Mouse (Mus musculus) heart, postnatal 25 days (tissue): ENCODE data around the gene Mmp9. TPM values are rescaled to one million over a fixed set of nuclear protein-coding genes. Genes with fewer than 3 reads are reported as not detected.

Source experiments
- total RNA-seq, 2 experiments: library from RNA; stranded (reverse); gene quantifications; 2 replicates each; pipeline ENCODE4 v1.2.3; 2021

Mmp9 gene
- total RNA-seq, 2 experiments from 2014 or later: 0.55 to 0.61 TPM

Other genes with a start within 250 kb of the Mmp9 start
- gene Spint4, start 242.3 kb upstream of the Mmp9 start, total RNA-seq: not detected
- not detected for gene Spint5, start 225.5 kb upstream of the Mmp9 start, total RNA-seq
- gene Wfdc3, start 194.8 kb upstream of the Mmp9 start, total RNA-seq: under 1 TPM; 0.28 to 0.29 TPM
- 10 to 100 TPM; 24.4 to 25.8 TPM for gene Dnttip1, start 194.8 kb upstream of the Mmp9 start, total RNA-seq
- gene Ube2c, start 170.9 kb upstream of the Mmp9 start, total RNA-seq: 1 to 10 TPM; 2.4 to 2.9 TPM
- gene Tnnc2, start 160.8 kb upstream of the Mmp9 start, total RNA-seq: not detected
- 10 to 100 TPM; 24.7 to 27.5 TPM for gene Snx21, start 155.0 kb upstream of the Mmp9 start, total RNA-seq
- 10 to 100 TPM; 10.7 to 12.2 TPM for gene Acot8, start 135.9 kb upstream of the Mmp9 start, total RNA-seq
- gene Zswim3, start 135.7 kb upstream of the Mmp9 start, total RNA-seq: 1 to 10 TPM; 2.5 to 3.1 TPM
- 1 to 10 TPM; 3.6 to 4.5 TPM for gene Zswim1, start 118.1 kb upstream of the Mmp9 start, total RNA-seq
- under 1 TPM; 0.42 to 0.64 TPM for gene Spata25, start 112.2 kb upstream of the Mmp9 start, total RNA-seq
- 100 to 1,000 TPM in 1 of 2 experiments, 10 to 100 TPM in 1; 90.9 to 108 TPM for gene Ctsa, start 107.9 kb upstream of the Mmp9 start, total RNA-seq
- gene Neurl2, start 107.3 kb upstream of the Mmp9 start, total RNA-seq: 10 to 100 TPM; 39.9 to 44.6 TPM
- 10 to 100 TPM; 35.9 to 37.5 TPM for gene Pltp, start 83.1 kb upstream of the Mmp9 start, total RNA-seq
- 10 to 100 TPM; 27.5 to 34.6 TPM for gene Pcif1, start 61.5 kb upstream of the Mmp9 start, total RNA-seq
- 1 to 10 TPM; 8.6 to 9.2 TPM for gene Zfp335, start 29.0 kb upstream of the Mmp9 start, total RNA-seq
- under 1 TPM; 0.65 to 0.81 TPM for gene Slc12a5, start 20.0 kb downstream of the Mmp9 start, total RNA-seq
- 10 to 100 TPM; 19.1 to 19.5 TPM for gene Ncoa5, start 94.1 kb downstream of the Mmp9 start, total RNA-seq
- gene Cd40, start 114.8 kb downstream of the Mmp9 start, total RNA-seq: 1 to 10 TPM; 1.9 to 3.6 TPM
- not detected for gene 1700025C18Rik, start 150.0 kb downstream of the Mmp9 start, total RNA-seq